Mouse (Mus musculus) WW6 (cell line): ENCODE measurements around the gene Dnlz.
"Not testable (repeated sequence)": the region's sequence is repeated elsewhere in the genome, so short reads cannot be mapped to it uniquely, and the experiment has no call there.

Experiments used
- DNase-seq: peaks from one replicate; pipeline ENCODE4 v3.0.0-alpha.2; 2013; ENCODE audit warnings: low read depth, low spot score

Gene Dnlz

DNA sequence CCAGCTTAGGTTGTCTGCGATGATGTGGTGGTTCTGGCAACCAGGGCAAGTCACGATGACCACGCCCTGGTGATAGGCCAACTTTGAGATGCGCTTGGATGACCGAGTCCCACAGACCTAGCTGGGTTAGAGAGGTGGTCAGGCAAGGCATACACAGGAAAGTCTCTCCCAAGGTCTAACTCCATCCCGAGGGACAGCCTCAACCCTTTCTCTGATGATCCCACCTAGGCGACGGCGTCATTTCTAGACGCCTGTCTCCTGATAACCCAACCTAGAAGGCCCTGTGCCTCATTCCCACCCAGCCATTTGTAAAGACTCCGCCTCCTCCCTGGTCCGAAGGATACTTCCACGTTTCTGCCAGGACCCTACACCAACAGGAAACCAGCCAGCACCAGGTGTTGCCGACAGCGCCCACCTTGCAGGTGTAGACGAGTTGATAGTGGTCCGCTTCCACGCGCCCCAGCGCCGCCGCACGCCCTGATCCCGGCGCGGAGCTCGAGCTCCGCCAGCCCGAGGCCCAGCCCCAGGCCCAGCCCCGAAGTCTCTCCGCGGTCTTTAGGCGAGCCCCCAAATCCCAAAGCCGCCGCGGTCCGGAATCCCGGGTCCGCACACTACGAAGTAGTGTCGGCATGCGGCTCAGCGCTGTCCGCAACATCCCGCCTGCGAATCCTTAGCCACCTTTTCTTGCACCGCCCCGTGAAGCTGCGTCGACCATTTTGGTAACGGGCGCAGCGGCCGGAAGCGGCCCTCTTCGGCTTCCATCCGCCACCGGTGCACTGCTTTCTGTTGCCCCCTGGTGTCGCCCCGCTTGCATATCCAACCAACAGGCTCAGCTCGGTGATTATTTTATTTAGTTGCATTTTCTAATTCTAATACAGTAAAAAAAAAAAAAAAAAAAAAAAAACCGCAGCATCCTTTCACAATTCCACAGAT, at the start of gene Dnlz:
TSS of gene Dnlz (minus strand) at position 753 of the 933 bp plus-strand sequence.
- DNase-seq = peak; percentile 77

- DNase-seq = no peak
Observed at GRCm38 (mm10) chr2:26401023-26401422, 49.1 kb upstream of the Dnlz start.

GRCm38 (mm10) chr2:26400296-26400695, 48.4 kb upstream of the Dnlz start:
- no peak for DNase-seq

GRCm38 (mm10) chr2:26399647-26400046, 47.7 kb upstream of the Dnlz start:
- no peak for DNase-seq

GRCm38 (mm10) chr2:26398978-26399377, 47.1 kb upstream of the Dnlz start:
- DNase-seq = no peak

GRCm38 (mm10) chr2:26391617-26392016, 39.7 kb upstream of the Dnlz start:
- no peak for DNase-seq

- no peak for DNase-seq
Observed at GRCm38 (mm10) chr2:26390954-26391353, 39.0 kb upstream of the Dnlz start.

DNA sequence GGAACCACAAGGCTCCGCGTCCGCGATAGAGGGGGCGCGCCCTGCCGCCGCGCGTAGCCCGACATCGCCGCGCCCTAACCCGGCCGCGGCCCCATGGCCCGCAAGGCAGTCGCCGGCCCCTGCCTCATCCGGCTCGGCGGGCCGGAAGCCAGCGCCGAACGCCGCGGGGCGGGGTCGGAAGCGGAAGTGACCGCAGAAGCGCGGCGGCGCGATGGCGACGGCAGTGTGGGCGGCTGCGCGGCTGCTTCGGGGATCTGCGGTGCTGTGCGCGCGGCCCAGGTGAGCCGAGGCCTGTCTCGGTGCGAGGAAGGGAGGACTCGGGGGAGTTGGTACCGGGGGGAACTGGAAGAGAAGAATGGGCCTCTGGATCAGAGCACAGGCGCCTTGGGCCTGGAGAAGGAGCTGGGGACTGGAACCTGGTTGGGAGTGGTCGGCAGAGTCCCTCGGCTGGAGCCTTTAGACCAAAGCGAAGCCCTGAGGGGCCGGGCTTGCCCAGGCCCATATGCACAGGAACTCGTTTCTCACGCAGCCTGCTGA, 37.3 kb upstream of the Dnlz start, which contains the start of the genes Entr1 and Pmpca:
TSS of gene Entr1 (minus strand) at position 163 of the 537 bp plus-strand sequence.
TSS of gene Pmpca (plus strand) at position 186 of the 537 bp plus-strand sequence.
- peak; percentile 49 for DNase-seq

DNA sequence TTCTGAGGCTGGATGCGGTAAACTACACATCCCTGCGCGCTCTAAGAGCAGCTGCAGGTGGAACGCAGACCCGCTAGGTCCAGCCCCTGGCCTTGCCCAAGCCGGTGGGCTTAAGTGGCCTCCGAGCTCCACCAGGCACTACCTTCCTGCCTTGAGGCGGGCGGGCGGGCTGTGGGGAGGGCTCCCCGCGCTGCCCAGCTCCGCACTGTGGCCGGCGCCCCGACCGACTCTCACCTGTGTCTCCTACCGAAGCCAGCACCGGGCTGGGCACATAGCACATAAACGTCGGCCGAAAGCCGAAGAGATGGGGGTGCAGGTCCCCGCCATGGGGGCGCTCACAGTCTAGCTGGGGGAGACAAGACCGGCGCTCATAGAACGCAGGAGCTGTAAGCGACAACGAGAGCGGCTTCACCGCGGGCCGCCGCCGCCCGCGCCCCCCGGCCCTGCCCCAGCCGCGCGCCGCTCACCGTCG, 36.8 kb upstream of the Dnlz start:
- no peak for DNase-seq

DNA sequence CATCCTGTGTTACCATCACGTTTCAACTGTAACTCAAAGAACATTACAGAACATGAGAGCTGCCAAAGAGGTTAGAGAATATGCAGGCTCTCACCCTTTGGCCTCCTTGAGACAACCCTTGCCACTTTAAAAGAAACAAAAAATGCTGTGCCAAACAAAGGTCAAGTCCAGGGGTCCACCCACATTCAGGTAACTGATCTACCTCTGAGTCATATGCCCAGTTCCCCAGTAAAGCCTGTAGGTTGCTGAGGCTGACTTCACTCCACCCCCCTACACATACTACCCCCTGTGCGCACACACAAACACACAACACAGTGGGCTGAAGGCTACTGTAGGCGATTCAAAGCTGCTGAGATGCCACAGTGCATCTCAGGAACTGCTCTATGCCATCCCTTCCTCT, 35.8 kb upstream of the Dnlz start:
- no peak for DNase-seq

DNA sequence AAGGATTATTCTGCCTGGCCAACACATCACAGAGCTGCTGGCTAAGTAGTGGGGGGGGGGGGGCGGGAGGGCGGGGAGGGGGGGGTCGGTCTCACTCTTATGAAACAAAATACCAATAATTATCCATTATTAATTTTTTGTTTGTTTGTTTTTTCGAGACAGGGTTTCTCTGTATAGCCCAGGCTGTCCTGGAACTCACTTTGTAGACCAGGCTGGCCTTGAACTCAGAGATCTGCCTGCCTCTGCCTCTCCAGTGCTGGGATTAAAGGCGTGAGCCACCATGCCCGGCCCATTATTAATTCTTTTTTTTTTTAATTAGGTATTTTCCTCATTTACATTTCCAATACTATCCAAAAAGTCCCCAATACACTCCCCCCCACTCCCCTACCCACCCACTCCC, 29.0 kb upstream of the Dnlz start:
- not testable (repeated sequence) for DNase-seq

- DNase-seq = peak; percentile 66
Observed at GRCm38 (mm10) chr2:26380131-26380771, 28.3 kb upstream of the Dnlz start, which contains the start of gene Snapc4. Snapc4 (minus strand) TSS chr2:26380653.

DNA sequence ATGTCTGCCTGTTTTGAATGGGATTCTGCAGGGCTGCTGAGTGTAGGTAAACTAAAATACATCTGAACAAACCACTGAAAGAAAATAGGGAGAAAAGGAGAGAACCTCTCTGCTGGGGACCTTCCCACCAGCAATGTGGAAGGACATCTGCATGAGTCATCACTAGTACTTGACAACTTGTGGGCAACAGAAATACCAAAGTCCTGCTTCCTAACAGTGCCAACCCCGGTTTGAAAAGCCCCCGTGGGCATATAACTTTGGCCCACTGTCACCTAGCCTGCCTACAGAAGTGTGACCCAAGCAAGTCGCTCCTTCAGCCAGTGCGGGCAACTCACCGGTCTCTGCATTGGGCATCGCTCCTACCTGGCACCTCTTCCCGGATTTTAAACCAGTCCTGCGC, 20.5 kb upstream of the Dnlz start:
- DNase-seq = no peak

DNA sequence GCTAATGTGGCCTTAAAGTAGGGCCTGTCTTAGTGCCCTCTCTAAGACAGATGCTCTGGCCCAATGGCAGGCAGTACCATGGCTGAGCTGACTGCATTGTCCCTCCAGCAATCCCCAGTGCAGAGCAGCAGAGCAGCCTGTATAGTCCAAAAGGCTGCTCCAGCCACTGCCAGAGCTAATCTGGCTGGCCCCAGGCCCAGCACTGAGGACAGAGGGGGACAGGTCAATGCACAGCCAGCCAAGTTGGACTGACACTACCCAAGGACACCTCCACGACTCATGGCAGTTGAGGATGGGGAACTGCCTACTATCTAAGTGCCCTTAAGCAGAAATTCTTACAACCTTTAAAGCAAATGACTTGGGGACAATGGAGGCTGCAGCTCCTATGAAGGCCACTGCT, 16.7 kb upstream of the Dnlz start:
- DNase-seq = no peak

DNA sequence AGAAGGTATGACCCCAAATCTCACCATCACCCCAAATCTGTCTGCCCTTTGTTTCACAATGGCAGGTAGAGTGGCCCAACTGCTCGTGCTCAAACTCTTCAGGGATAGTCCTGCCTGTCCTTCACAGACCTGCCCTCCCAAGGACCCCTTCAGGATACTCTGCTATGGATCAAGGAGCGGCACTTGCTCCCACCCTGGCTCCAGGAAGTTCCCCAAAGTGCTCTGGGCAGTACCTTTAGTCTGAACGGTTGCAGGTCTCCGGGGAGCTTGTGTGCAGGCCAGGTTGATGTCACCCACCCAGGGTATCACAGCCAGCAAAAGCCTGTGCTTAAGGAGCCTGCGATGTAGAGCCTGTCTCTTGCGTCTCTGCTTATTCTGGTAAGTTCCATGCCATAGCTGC, 16.0 kb upstream of the Dnlz start:
- no peak for DNase-seq

GRCm38 (mm10) chr2:26364738-26365465, 13.0 kb upstream of the Dnlz start:
- no peak for DNase-seq

- DNase-seq = no peak
Observed at GRCm38 (mm10) chr2:26363481-26363880, 11.6 kb upstream of the Dnlz start.

DNA sequence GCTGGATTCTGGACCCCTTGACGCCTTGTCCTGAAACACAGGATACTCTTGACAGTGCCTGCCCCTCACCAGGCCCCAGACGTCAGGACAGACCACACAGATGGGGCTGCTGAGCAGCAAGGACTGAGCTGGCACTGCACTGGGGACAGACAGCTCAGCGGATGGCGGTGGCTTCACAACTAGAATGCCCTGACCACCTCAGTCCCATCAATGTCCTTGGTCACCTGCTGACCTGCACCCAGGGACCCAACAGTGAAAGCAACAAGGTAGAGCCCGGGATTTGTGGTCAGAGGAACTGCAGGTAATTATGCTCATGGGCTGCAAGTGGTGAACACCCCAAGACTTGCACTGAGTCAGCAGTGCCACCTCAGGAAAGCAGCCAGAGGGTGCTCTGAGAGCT, 11.1 kb upstream of the Dnlz start:
- no peak for DNase-seq

GRCm38 (mm10) chr2:26360772-26361171, 8.9 kb upstream of the Dnlz start, which contains the start of gene Card9:
Card9 (minus strand) TSS chr2:26360918.
- DNase-seq = no peak

GRCm38 (mm10) chr2:26359983-26360382, 8.1 kb upstream of the Dnlz start:
- DNase-seq = no peak

DNA sequence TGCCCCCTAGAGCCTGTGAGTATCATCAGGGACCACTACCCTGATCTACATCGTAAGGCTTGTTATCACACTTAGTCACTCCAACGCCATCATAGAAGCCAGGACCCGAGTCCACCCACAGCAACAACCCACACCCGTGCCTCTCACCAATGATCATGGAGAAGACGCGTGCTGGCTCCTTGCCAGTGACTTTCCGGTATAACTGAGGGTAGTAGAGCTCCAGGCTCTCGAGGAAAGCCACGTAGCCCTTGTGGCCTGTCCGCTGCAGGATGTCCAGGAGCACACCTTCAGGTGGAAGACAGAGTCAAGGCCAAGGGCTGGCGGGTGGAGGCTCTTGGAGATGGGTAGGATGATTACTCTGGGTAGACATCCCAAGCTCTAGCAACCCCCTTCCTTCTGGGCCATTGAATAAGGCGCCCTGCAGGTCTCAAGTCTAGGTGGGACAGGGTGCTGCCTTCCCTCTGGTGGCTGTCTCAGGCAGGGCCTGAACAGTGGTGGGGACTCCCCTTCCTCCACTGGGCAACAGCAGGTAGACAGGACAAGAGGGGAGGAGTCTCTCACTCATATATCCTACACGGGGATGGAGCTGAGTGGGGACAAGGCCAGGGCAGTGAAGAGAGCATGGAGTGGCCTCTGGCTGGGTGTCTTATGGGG, 6.9 kb upstream of the Dnlz start:
- DNase-seq = no peak
